Mouse (Mus musculus): ENCODE results near the gene Spef2.

DNA sequence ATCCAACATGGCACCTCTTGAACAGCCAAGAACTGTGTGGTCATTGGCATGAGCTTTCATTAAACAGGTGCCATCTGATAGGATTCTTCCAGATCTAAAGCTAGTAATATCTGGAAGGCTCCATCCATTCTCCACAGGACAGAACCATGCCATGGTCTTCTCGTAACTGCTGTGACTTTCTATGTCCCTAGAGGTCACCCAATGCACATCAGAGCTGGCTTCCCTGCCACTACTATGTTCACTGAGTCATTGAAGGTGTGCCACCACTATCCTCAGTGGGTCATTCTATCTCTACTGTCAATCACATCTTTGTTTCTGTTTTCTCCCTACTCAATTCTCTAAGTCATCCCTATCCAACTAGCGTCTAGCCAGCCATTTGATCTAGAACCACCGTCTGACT is 6.5 kb downstream of the Spef2 start:
- TF ChIP-seq CTCF (IDR thresholded peaks at IDR 0.05; ENCODE audit: extremely low read depth, insufficient read depth, low read length): no peak
- no peak for TF ChIP-seq POLR2A (IDR thresholded peaks at IDR 0.05; ENCODE audit: extremely low read depth, insufficient read depth, low read length)
